Mouse (Mus musculus) midbrain, embryonic 16.5 days (tissue): ENCODE results near the gene St6galnac3. TPM values are rescaled to one million over a fixed set of nuclear protein-coding genes. Genes with fewer than 3 reads are reported as not detected.
A peak's percentile ranks its signal among the peaks of the same experiment; 100 is the strongest.

ENCODE experiments used
- ATAC-seq: fragments of 200-750 bp; cut with Nextera tagmentation; 2 replicates; pipeline ENCODE4 v1.8.0; 2017; ENCODE audit warnings: moderate TSS enrichment
- H3K27ac ChIP-seq: fragments of 300-500 bp; sonication (generic); 2 replicates; pipeline ENCODE4 v1.5.1; 2014; ENCODE audit warnings: mild to moderate bottlenecking, low read length, mixed read lengths
- H3K27me3 ChIP-seq: fragments of 300-500 bp; sonication (generic); 2 replicates; pipeline ENCODE4 v1.6.1; 2014; ENCODE audit warnings: low read depth, low read length, mixed read lengths; ENCODE audit not compliant: control insufficient read depth, insufficient read depth
- H3K36me3 ChIP-seq: fragments of 300-500 bp; sonication (generic); 2 replicates; pipeline ENCODE4 v1.6.1; 2014; ENCODE audit warnings: mild to moderate bottlenecking, low read length, moderate library complexity, mixed read lengths; ENCODE audit not compliant: control insufficient read depth, insufficient read depth
- H3K4me1 ChIP-seq: fragments of 300-500 bp; sonication (generic); 2 replicates; pipeline ENCODE4 v1.6.1; 2014; ENCODE audit warnings: mild to moderate bottlenecking, low read length, mixed read lengths; ENCODE audit not compliant: control insufficient read depth, insufficient read depth
- H3K4me2 ChIP-seq: fragments of 300-500 bp; sonication (generic); 2 replicates; pipeline ENCODE4 v1.6.1; 2014; ENCODE audit warnings: mild to moderate bottlenecking, low read length, mixed read lengths
- H3K4me3 ChIP-seq: fragments of 300-500 bp; sonication (generic); 2 replicates; pipeline ENCODE4 v1.5.1; 2014; ENCODE audit warnings: low read depth, mild to moderate bottlenecking, low read length, moderate library complexity, mixed read lengths
- H3K9ac ChIP-seq: fragments of 300-500 bp; sonication (generic); 2 replicates; pipeline ENCODE4 v1.6.1; 2014; ENCODE audit warnings: low read depth, low read length, mixed read lengths
- H3K9me3 ChIP-seq: fragments of 300-500 bp; sonication (generic); replicated peaks from 2 replicates; pipeline ENCODE4 v1.6.1; 2014; ENCODE audit warnings: mild to moderate bottlenecking, low read length, mixed read lengths; ENCODE audit not compliant: control insufficient read depth, poor library complexity, severe bottlenecking
- WGBS: fragments of 180-500 bp; shearing (Covaris S2); extraction: QIAGEN DNeasy Blood & Tissue Kit; methylation state at CpG from one replicate; pipeline ENCODE4 v1.1.7; 2014; 5-methylcytosine and 5-hydroxymethylcytosine counted together
- polyA plus RNA-seq: library from polyadenylated mRNA; unstranded; fragments of >200 nt; fragmentation: Nextera tagmentation; extraction: Ambion mirVana; gene quantifications from 2 replicates; pipeline ENCODE4 v1.2.1, GENCODE M21; 2015

The St6galnac3 gene
- polyA plus RNA-seq, 1 experiment from 2014 or later = 19.1 TPM

DNA sequence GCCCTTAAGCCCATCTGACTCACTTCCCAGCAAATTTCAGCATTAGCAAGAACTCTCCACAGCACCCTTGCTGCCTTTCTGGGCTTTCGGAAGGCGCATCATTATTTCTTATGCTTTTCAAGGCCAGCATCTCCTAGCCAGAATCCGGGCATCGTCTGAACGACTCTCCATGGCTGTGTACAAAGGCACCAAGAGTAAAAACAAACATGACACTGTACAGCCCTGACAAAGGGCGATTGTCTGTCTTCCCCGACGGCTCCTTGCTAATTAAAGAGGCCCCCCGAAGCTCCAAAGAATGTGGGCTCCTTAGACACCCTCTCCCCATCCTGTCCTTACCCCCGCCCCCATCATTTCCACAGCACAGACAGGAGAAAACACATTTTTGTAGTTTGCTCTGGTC is 13.4 kb upstream of the St6galnac3 start:
- Histone ChIP-seq H3K27ac (no peak overlapping the region), H3K27me3 (no peaks in the 10 kb centered on the region), H3K4me1 (peaks cover 7% of the 10 kb centered on the region; the same call in 1 of the 2 replicates), H3K4me3 (no peak overlapping the region), H3K9ac (no peak overlapping the region), H3K4me2 (no peak overlapping the region), H3K9me3 (no peaks in the 10 kb centered on the region), H3K36me3 (no peaks in the 10 kb centered on the region)
- WGBS = 29% methylated on average over 10 of the region's 10 CpGs
- ATAC-seq = no peak

DNA sequence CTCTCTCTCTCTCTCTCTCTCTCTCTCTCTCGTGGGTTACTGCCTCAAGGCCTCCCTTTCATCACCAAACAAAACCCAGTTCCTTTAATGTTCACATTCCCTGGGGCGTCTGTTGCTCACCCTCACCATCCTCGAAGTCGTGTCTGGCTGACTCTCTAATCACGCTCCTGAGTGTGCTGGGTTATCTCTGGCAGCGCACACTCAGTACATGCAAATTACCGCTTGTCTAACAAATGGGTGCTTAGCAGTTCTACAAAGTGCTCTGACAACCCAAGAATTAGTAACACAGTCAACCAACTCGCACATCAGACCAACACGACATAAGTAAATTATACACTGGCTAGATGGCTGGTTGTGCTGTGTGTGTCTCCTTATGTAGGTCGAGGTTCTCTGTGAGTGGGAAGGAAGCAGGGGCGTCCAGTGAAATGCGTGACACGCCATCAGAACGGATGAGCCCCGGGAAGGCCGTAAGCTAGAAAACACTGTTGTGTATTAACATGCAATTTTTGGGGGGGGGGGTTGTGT is 11.8 kb upstream of the St6galnac3 start:
- 58% methylated on average over 16 of the region's 16 CpGs for WGBS

DNA sequence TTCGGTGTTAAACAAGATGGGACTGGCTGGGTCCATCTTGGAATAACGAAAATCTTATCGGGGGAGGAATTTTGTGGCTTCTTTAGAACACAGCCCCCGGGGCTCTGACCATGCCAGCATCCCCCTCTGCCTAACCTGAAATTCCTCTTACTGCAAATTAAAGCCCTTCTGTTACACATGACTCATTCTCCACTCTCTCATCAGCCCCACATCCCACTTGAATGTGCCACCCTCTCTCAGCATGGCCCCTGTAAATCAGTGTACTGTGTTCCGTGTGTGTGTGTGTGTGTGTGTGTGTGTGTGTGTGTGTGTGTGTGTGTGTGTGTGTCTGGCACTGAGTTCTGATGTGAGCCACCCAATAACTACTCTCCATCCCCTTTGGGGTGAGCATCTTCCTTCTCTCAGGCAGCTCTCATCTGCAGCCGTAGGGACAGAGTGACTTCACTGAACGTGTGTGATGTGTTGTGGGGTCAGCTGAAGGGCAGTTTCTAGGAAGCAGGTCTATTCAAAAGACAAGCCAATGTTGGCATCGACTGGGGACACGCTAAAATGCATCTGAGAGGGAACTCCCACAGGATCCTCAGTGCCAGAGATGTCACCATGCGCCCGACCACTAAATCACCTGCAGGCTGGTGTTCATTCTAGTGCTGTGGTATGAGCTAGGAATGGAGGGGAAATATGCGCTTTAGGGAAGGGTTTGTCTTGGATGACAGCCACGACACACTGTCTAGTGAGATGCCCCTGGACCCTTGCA is 11.0 kb upstream of the St6galnac3 start:
- Histone ChIP-seq H3K9ac (no peak overlapping the region), H3K27me3 (no peaks in the 10 kb centered on the region), H3K27ac (no peak overlapping the region), H3K4me3 (no peak overlapping the region), H3K9me3 (no peaks in the 10 kb centered on the region), H3K36me3 (no peaks in the 10 kb centered on the region), H3K4me2 (no peak overlapping the region), H3K4me1 (peaks cover 7% of the 10 kb centered on the region; the same call in 1 of the 2 replicates)
- 71% methylated on average over 13 of the region's 13 CpGs for WGBS
- no peak for ATAC-seq

More for the DNA sequence above, 11.8 kb upstream of the St6galnac3 start:
- H3K9ac ChIP-seq = no peak overlapping the region
- no peak overlapping the region for H3K4me3 ChIP-seq
- H3K36me3 ChIP-seq = no peaks in the 10 kb centered on the region
- ATAC-seq = 0 out of 2 replicates have a peak, but pooled peaks have one; percentile 22
- peaks cover 7% of the 10 kb centered on the region; the same call in 1 of the 2 replicates for H3K4me1 ChIP-seq
- no peaks in the 10 kb centered on the region for H3K27me3 ChIP-seq
- no peak overlapping the region for H3K4me2 ChIP-seq
- no peak overlapping the region for H3K27ac ChIP-seq
- H3K9me3 ChIP-seq = no peaks in the 10 kb centered on the region

DNA sequence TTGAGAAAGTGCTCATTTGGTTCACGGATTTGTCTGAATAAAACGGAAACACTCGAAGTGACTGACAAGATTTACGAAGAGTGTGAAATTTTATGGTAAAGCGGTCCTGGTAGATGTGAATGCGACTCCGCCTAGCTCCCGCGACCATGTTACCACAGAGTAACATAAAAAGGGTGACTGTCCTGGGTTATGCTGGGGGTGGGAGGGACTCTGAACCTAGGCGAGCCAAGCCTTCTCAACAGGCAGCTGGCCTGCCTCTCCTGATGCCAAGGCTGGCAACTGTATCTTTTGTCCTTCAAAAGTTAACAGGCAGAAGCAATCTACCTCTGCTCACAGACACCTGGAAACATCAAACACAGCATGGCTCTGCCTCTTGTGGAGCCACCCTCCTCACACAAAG is 9.8 kb upstream of the St6galnac3 start:
- Histone ChIP-seq H3K9me3 (no peaks in the 10 kb centered on the region), H3K4me2 (no peak overlapping the region), H3K36me3 (no peaks in the 10 kb centered on the region), H3K27ac (no peak overlapping the region), H3K9ac (no peak overlapping the region), H3K27me3 (no peaks in the 10 kb centered on the region), H3K4me1 (peaks cover 7% of the 10 kb centered on the region; the same call in 1 of the 2 replicates), H3K4me3 (no peak overlapping the region)
- ATAC-seq = no peak
- 61% methylated on average over 10 of the region's 10 CpGs for WGBS

DNA sequence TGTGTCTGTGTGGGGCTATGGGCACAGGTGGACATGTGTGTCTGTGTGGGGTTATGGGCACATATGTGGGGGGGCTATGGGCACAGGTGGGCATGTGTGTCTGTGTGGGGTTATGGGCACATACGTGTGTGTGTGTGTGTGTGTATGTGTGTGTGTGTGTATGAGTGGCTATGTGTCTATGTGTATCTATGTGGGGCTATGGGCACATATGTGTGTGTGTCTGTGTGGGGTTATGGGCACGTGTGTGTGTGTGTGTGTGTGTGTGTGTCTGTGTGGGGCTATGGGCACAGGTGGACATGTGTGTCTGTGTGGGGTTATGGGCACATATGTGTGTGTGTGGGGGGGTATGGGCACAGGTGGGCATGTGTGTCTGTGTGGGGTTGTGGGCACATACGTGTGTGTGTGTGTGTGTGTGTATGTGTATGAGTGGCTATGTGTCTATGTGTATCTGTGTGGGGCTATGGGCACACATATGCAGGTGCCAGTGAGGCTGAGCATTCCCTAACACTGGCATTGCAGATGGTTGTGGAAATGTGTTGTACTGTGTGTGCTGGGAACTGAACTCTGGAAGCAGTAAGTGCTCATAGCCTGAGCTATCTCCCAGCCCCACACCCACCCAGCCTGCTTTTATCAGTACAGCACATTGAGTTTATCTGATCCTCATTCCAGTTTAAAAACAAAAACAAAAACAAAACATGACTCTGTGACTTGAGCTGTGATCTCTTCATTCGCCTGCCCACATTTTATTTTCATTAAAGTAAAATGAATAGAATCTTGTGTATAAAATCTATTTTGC is 8.6 kb upstream of the St6galnac3 start:
- no peaks in the 10 kb centered on the region for H3K27me3 ChIP-seq
- H3K9me3 ChIP-seq = no peaks in the 10 kb centered on the region
- WGBS = 86% methylated on average over 4 of the region's 4 CpGs
- no peak overlapping the region for H3K4me2 ChIP-seq
- peaks cover 7% of the 10 kb centered on the region; the same call in 1 of the 2 replicates for H3K4me1 ChIP-seq
- H3K27ac ChIP-seq = no peak overlapping the region
- no peaks in the 10 kb centered on the region for H3K36me3 ChIP-seq
- ATAC-seq = no peak
- no peak overlapping the region for H3K9ac ChIP-seq
- no peak overlapping the region for H3K4me3 ChIP-seq

DNA sequence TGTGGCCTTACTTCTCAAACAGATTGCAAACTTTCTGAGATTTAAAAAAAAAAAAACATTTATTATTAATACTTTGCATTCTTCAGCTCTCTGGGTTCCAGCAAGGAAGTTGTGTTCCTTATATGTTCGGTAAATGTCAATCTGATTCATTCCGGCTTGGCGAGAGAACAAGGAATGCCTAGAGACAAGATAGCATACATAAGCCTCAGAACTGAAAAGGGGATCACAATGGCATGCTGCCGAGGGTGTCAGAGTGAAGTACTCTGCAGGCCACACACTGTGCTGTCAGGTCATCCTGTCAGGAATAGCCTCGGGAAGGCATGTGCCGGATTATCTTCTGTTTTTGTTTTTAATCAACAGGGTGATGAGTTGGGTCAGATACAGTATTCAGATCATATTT is 7.8 kb upstream of the St6galnac3 start:
- no peak overlapping the region for H3K27ac ChIP-seq
- H3K9ac ChIP-seq = peak overlapping the region; percentile 38; the same call in 1 of the 2 replicates
- ATAC-seq = no peak
- no peaks in the 10 kb centered on the region for H3K36me3 ChIP-seq
- no peak overlapping the region for H3K4me2 ChIP-seq
- 32% methylated on average over 6 of the region's 6 CpGs for WGBS
- H3K27me3 ChIP-seq = no peaks in the 10 kb centered on the region
- no peak overlapping the region for H3K4me3 ChIP-seq
- no peaks in the 10 kb centered on the region for H3K9me3 ChIP-seq
- peaks cover 7% of the 10 kb centered on the region; the same call in 1 of the 2 replicates for H3K4me1 ChIP-seq

DNA sequence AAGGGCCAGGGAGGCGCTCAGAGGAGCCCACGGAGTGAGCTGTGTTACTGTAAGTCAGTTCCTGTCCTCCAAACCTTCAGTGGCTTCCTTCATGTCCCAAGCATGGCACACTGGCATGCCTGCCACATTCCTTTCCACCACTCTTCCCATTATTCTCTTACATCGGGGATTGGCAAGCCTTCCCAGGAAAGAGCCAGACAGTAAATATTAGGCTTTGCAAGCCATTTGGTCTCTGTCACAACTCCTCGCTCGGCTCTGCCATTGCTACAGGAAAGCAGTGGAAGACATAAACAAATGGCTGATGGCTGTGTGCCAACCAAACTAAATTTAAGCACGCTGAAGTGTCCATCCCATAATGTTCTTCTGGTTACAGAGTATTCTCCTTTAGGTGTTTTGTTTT is 7.1 kb upstream of the St6galnac3 start:
- H3K4me3 ChIP-seq = no peak overlapping the region
- H3K4me2 ChIP-seq = no peak overlapping the region
- no peaks in the 10 kb centered on the region for H3K36me3 ChIP-seq
- no peaks in the 10 kb centered on the region for H3K27me3 ChIP-seq
- no peak overlapping the region for H3K27ac ChIP-seq
- 81% methylated on average over 6 of the region's 6 CpGs for WGBS
- H3K9me3 ChIP-seq = no peaks in the 10 kb centered on the region
- no peak for ATAC-seq
- H3K9ac ChIP-seq = no peak overlapping the region
- peaks cover 7% of the 10 kb centered on the region; the same call in 1 of the 2 replicates for H3K4me1 ChIP-seq

DNA sequence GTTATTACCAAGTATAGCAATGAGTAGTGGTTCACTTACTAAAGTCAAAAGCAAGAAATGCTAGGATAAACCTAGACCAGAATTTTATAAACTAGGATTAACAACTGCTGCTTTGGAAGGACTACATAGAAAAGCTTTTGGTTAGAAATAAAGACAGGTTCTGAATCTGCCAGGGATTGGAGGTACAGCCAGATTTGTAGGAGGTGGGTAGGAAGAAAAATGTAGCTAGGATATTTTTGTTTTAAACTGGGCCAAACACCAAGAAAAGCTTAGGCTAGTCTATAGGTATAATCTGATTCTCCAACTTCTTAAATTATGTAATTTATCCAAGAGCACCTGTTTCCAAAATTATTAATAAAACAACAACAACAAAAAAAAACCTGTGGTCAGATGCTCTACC is 3.6 kb upstream of the St6galnac3 start:
- Histone ChIP-seq H3K4me2 (no peak overlapping the region), H3K9ac (no peak overlapping the region), H3K36me3 (no peaks in the 10 kb centered on the region), H3K27ac (no peak overlapping the region), H3K4me1 (peaks cover 12% of the 10 kb centered on the region; the same call in 1 of the 2 replicates), H3K27me3 (no peaks in the 10 kb centered on the region), H3K4me3 (no peak overlapping the region), H3K9me3 (no peaks in the 10 kb centered on the region)
- no peak for ATAC-seq
